Mouse (Mus musculus) kidney, embryonic 15.5 days (tissue): ENCODE results near the gene Cox6b1. TPM values are rescaled to one million over a fixed set of nuclear protein-coding genes. Genes with fewer than 3 reads are reported as not detected.
A peak's percentile ranks its signal among the peaks of the same experiment; 100 is the strongest.

ENCODE experiments used
- ATAC-seq: fragments of 200-750 bp; cut with Nextera tagmentation; replicated peaks from 2 replicates; pipeline ENCODE4 v1.8.0; 2017; ENCODE audit warnings: moderate TSS enrichment; ENCODE audit not compliant: low FRiP score
- H3K27ac ChIP-seq: fragments of 300-500 bp; sonication (generic); 2 replicates; pipeline ENCODE4 v1.5.1; 2015; ENCODE audit warnings: mild to moderate bottlenecking, inconsistent platforms
- H3K27me3 ChIP-seq: fragments of 300-500 bp; sonication (generic); 2 replicates; pipeline ENCODE4 v1.6.1; 2015; ENCODE audit warnings: inconsistent platforms
- H3K36me3 ChIP-seq: fragments of 300-500 bp; sonication (generic); 2 replicates; pipeline ENCODE4 v1.6.1; 2015; ENCODE audit warnings: inconsistent platforms
- H3K4me1 ChIP-seq: fragments of 300-500 bp; sonication (generic); 2 replicates; pipeline ENCODE4 v1.6.1; 2015; ENCODE audit warnings: inconsistent platforms
- H3K4me2 ChIP-seq: fragments of 300-500 bp; sonication (generic); 2 replicates; pipeline ENCODE4 v1.6.1; 2015; ENCODE audit warnings: moderate library complexity, mild to moderate bottlenecking, inconsistent platforms
- H3K4me3 ChIP-seq: fragments of 300-500 bp; sonication (generic); replicated peaks from 2 replicates; pipeline ENCODE4 v1.5.1; 2015; ENCODE audit warnings: mild to moderate bottlenecking, inconsistent platforms
- H3K9ac ChIP-seq: fragments of 300-500 bp; sonication (generic); 2 replicates; pipeline ENCODE4 v1.6.1; 2015; ENCODE audit warnings: mild to moderate bottlenecking, inconsistent platforms
- H3K9me3 ChIP-seq: fragments of 300-500 bp; sonication (generic); replicated peaks from 2 replicates; pipeline ENCODE4 v1.6.1; 2016; ENCODE audit warnings: inconsistent platforms
- WGBS: fragments of 180-500 bp; shearing (Covaris S2); methylation state at CpG from one replicate; pipeline ENCODE4 v1.1.7; 2015; ENCODE audit warnings: mixed read lengths; 5-methylcytosine and 5-hydroxymethylcytosine counted together
- polyA plus RNA-seq: library from polyadenylated mRNA; unstranded; fragments of >200 nt; fragmentation: Nextera tagmentation; extraction: Ambion mirVana; gene quantifications from 2 replicates; pipeline ENCODE4 v1.2.1, GENCODE M21; 2015

The Cox6b1 gene
- polyA plus RNA-seq, 1 experiment from 2014 or later = 1,049 TPM

GRCm38 (mm10) chr7:30592772-30593423 lies 33.1 kb downstream of the Cox6b1 start:
- Histone ChIP-seq H3K4me2 (no peak overlapping the region), H3K4me3 (no peak overlapping the region), H3K27ac (no peak overlapping the region), H3K9ac (no peak overlapping the region), H3K9me3 (no peaks in the 10 kb centered on the region), H3K36me3 (no peaks in the 10 kb centered on the region), H3K27me3 (0 out of 2 replicates have a peak, but pooled peaks cover 3% of the 10 kb centered on the region), H3K4me1 (peaks cover 11% of the 10 kb centered on the region)
- no peak for ATAC-seq
- 48% methylated on average over 5 of the region's 5 CpGs for WGBS

- Histone ChIP-seq H3K4me2 (no peak overlapping the region), H3K27me3 (0 out of 2 replicates have a peak, but pooled peaks cover 3% of the 10 kb centered on the region), H3K36me3 (peaks cover 1% of the 10 kb centered on the region), H3K9ac (no peak overlapping the region), H3K4me3 (no peak overlapping the region), H3K9me3 (no peaks in the 10 kb centered on the region), H3K4me1 (peaks cover 23% of the 10 kb centered on the region), H3K27ac (no peak overlapping the region)
- WGBS = 61% methylated on average over 4 of the region's 4 CpGs
- ATAC-seq = no peak
Measured at GRCm38 (mm10) chr7:30591605-30591951, 34.4 kb downstream of the Cox6b1 start.

- Histone ChIP-seq H3K4me1 (peaks cover 26% of the 10 kb centered on the region), H3K4me2 (no peak overlapping the region)
- no peak for ATAC-seq
Measured at GRCm38 (mm10) chr7:30590927-30591604, 34.9 kb downstream of the Cox6b1 start.

GRCm38 (mm10) chr7:30589435-30590301 lies 36.3 kb downstream of the Cox6b1 start:
- peak overlapping the region; percentile 94 for H3K27ac ChIP-seq
- peak overlapping the region; percentile 97 for H3K9ac ChIP-seq
- peak overlapping the region; percentile 72 for H3K4me3 ChIP-seq
- peak; percentile 72 for ATAC-seq
- peaks cover 20% of the 10 kb centered on the region for H3K36me3 ChIP-seq
- 25% methylated on average over 40 of the region's 40 CpGs for WGBS
- H3K4me2 ChIP-seq = peak overlapping the region; percentile 90
- no peaks in the 10 kb centered on the region for H3K9me3 ChIP-seq
- H3K27me3 ChIP-seq = 0 out of 2 replicates have a peak, but pooled peaks cover 3% of the 10 kb centered on the region
- H3K4me1 ChIP-seq = peaks cover 26% of the 10 kb centered on the region

More at GRCm38 (mm10) chr7:30590927-30591604, 34.9 kb downstream of the Cox6b1 start:
- Histone ChIP-seq H3K4me3 (no peak overlapping the region), H3K27ac (no peak overlapping the region), H3K27me3 (0 out of 2 replicates have a peak, but pooled peaks cover 3% of the 10 kb centered on the region), H3K36me3 (peaks cover 6% of the 10 kb centered on the region), H3K9me3 (no peaks in the 10 kb centered on the region), H3K9ac (no peak overlapping the region; the same call in 1 of the 2 replicates)
- 89% methylated on average over 9 of the region's 9 CpGs for WGBS

GRCm38 (mm10) chr7:30588676-30589434 lies 37.1 kb downstream of the Cox6b1 start, which contains the start of gene Kmt2b:
Gene Kmt2b, minus strand, starts transcription at chr7:30588726.
- Histone ChIP-seq H3K4me1 (peaks cover 26% of the 10 kb centered on the region), H3K9me3 (no peaks in the 10 kb centered on the region), H3K4me2 (peak within 1 kb of the TSS; percentile 90), H3K27me3 (no peaks in the 10 kb centered on the region), H3K36me3 (peaks cover 28% of the 10 kb centered on the region), H3K9ac (peak within 1 kb of the TSS; percentile 97), H3K4me3 (peak within 1 kb of the TSS; percentile 72), H3K27ac (peak within 1 kb of the TSS; percentile 94)
- WGBS = under 1% methylated on average over 54 of the region's 68 CpGs
- ATAC-seq = peak; percentile 97

GRCm38 (mm10) chr7:30587842-30588667 lies 37.9 kb downstream of the Cox6b1 start:
- H3K4me3 ChIP-seq = peak overlapping the region; percentile 72
- H3K27ac ChIP-seq = peak overlapping the region; percentile 94
- H3K9me3 ChIP-seq = no peaks in the 10 kb centered on the region
- peak overlapping the region; percentile 90 for H3K4me2 ChIP-seq
- ATAC-seq = peak; percentile 34
- peak overlapping the region; percentile 97 for H3K9ac ChIP-seq
- H3K4me1 ChIP-seq = peaks cover 26% of the 10 kb centered on the region
- peaks cover 36% of the 10 kb centered on the region for H3K36me3 ChIP-seq
- WGBS = under 1% methylated on average over 66 of the region's 67 CpGs
- H3K27me3 ChIP-seq = no peaks in the 10 kb centered on the region

GRCm38 (mm10) chr7:30586455-30587020 lies 39.4 kb downstream of the Cox6b1 start:
- peak overlapping the region; percentile 90 for H3K4me2 ChIP-seq
- no peak for ATAC-seq
- no peak overlapping the region for H3K9ac ChIP-seq
- peak overlapping the region; percentile 72; the same call in 1 of the 2 replicates for H3K4me3 ChIP-seq
- no peaks in the 10 kb centered on the region for H3K27me3 ChIP-seq
- H3K9me3 ChIP-seq = no peaks in the 10 kb centered on the region
- H3K27ac ChIP-seq = no peak overlapping the region
- H3K36me3 ChIP-seq = peaks cover 51% of the 10 kb centered on the region
- H3K4me1 ChIP-seq = peaks cover 26% of the 10 kb centered on the region
- WGBS = 89% methylated on average over 28 of the region's 28 CpGs

- peaks cover 65% of the 10 kb centered on the region for H3K36me3 ChIP-seq
Measured at GRCm38 (mm10) chr7:30585170-30585569, 40.8 kb downstream of the Cox6b1 start.

GRCm38 (mm10) chr7:30584339-30584738 lies 41.6 kb downstream of the Cox6b1 start:
- H3K4me3 ChIP-seq = no peak overlapping the region
- no peak for ATAC-seq
- H3K4me2 ChIP-seq = no peak overlapping the region
- no peaks in the 10 kb centered on the region for H3K9me3 ChIP-seq
- H3K27me3 ChIP-seq = no peaks in the 10 kb centered on the region
- peaks cover 73% of the 10 kb centered on the region for H3K36me3 ChIP-seq
- H3K4me1 ChIP-seq = peaks cover 15% of the 10 kb centered on the region
- WGBS = 85% methylated on average over 10 of the region's 10 CpGs
- H3K27ac ChIP-seq = no peak overlapping the region
- no peak overlapping the region for H3K9ac ChIP-seq

More at GRCm38 (mm10) chr7:30585170-30585569, 40.8 kb downstream of the Cox6b1 start:
- Histone ChIP-seq H3K27me3 (no peaks in the 10 kb centered on the region), H3K9me3 (no peaks in the 10 kb centered on the region), H3K4me3 (no peak overlapping the region), H3K4me2 (no peak overlapping the region), H3K9ac (no peak overlapping the region), H3K27ac (no peak overlapping the region), H3K4me1 (peaks cover 22% of the 10 kb centered on the region)
- no peak for ATAC-seq
- 97% methylated on average over 7 of the region's 7 CpGs for WGBS

GRCm38 (mm10) chr7:30581547-30581946 lies 44.4 kb downstream of the Cox6b1 start:
- Histone ChIP-seq H3K9me3 (no peaks in the 10 kb centered on the region), H3K4me2 (no peak overlapping the region), H3K27ac (no peak overlapping the region), H3K4me1 (peaks cover 3% of the 10 kb centered on the region; the same call in 1 of the 2 replicates), H3K4me3 (no peak overlapping the region), H3K9ac (no peak overlapping the region), H3K27me3 (no peaks in the 10 kb centered on the region), H3K36me3 (peaks cover 100% of the 10 kb centered on the region)
- WGBS = 86% methylated on average over 16 of the region's 16 CpGs
- ATAC-seq = no peak; the same call in 1 of the 2 replicates
